Mouse (Mus musculus) heart, postnatal 0 days (tissue): Measurements from ENCODE around the gene Polr2h. TPM values are rescaled to one million over a fixed set of nuclear protein-coding genes. Genes with fewer than 3 reads are reported as not detected.

Experiments
- ATAC-seq: fragments of 200-750 bp; cut with Nextera tagmentation; 2 replicates; pipeline ENCODE4 v1.8.0; 2017; ENCODE audit warnings: low read depth, moderate number of reproducible peaks, moderate library complexity; ENCODE audit not compliant: insufficient read depth
- DNase-seq: peaks from one replicate; pipeline ENCODE4 v3.0.0-alpha.2; 2016; ENCODE audit warnings: low spot score
- H3K27ac ChIP-seq: fragments of 300-500 bp; sonication (generic); 2 replicates; pipeline ENCODE4 v1.5.1; 2014; ENCODE audit warnings: low read depth, mild to moderate bottlenecking
- H3K27me3 ChIP-seq: fragments of 300-500 bp; sonication (generic); 2 replicates; pipeline ENCODE4 v1.6.1; 2014; ENCODE audit warnings: low read length, mixed read lengths; ENCODE audit not compliant: control insufficient read depth, insufficient read depth
- H3K36me3 ChIP-seq: fragments of 300-500 bp; sonication (generic); replicated peaks from 2 replicates; pipeline ENCODE4 v1.6.1; 2014; ENCODE audit warnings: low read length, mixed read lengths; ENCODE audit not compliant: control insufficient read depth, insufficient read depth
- H3K4me1 ChIP-seq: fragments of 300-500 bp; sonication (generic); 2 replicates; pipeline ENCODE4 v1.6.1; 2014; ENCODE audit warnings: antibody characterized with exemption; ENCODE audit not compliant: control insufficient read depth, insufficient read depth
- H3K4me2 ChIP-seq: fragments of 300-500 bp; sonication (generic); 2 replicates; pipeline ENCODE4 v1.6.1; 2014; ENCODE audit warnings: low read depth, mild to moderate bottlenecking, low read length, moderate library complexity
- H3K4me3 ChIP-seq: fragments of 300-500 bp; sonication (generic); 2 replicates; pipeline ENCODE4 v1.5.1; 2014; ENCODE audit warnings: low read depth, low read length
- H3K9ac ChIP-seq: fragments of 300-500 bp; sonication (generic); replicated peaks from 2 replicates; pipeline ENCODE4 v1.6.1; 2014; ENCODE audit warnings: low read depth, low read length, mixed read lengths
- H3K9me3 ChIP-seq: fragments of 300-500 bp; sonication (generic); replicated peaks from 2 replicates; pipeline ENCODE4 v1.6.1; 2016; ENCODE audit warnings: low read length; ENCODE audit not compliant: control insufficient read depth
- CTCF ChIP-seq: IDR thresholded peaks from 2 replicates; pipeline ENCODE4 v1.5.1; 2016; ENCODE audit warnings: antibody characterized with exemption, control low read depth, low read depth
- EP300 ChIP-seq: IDR thresholded peaks from 2 replicates; pipeline ENCODE4 v1.6.1; 2016; ENCODE audit warnings: antibody characterized with exemption, low read depth
- WGBS: fragments of 180-500 bp; shearing (Covaris S2); extraction: QIAGEN DNeasy Blood & Tissue Kit; methylation state at CpG from one replicate; pipeline ENCODE4 v1.1.7; 2014; 5-methylcytosine and 5-hydroxymethylcytosine counted together
- polyA plus RNA-seq: library from polyadenylated mRNA; unstranded; fragments of >200 nt; fragmentation: Nextera tagmentation; extraction: Ambion mirVana; gene quantifications from 2 replicates; pipeline ENCODE4 v1.2.1, GENCODE M21; 2015
- total RNA-seq: library from RNA; depleted of rRNA; stranded (reverse); fragments of >200 nt; gene quantifications from 2 replicates; pipeline ENCODE4 v1.2.3, GENCODE M21; 2014; ENCODE audit warnings: low replicate concordance

Gene Polr2h
- total and polyA plus RNA-seq, 2 experiments from 2014 or later = 8.6 to 35.7 TPM

- ATAC-seq = no peak
- no peak for DNase-seq
- H3K9me3 ChIP-seq = no peaks in the 10 kb centered on the region
- WGBS = 82% methylated on average over 9 of the region's 9 CpGs
- H3K4me3 ChIP-seq = no peak overlapping the region
- H3K36me3 ChIP-seq = no peaks in the 10 kb centered on the region; the same call in 1 of the 2 replicates
- no peak overlapping the region for H3K27ac ChIP-seq
- H3K27me3 ChIP-seq = no peaks in the 10 kb centered on the region
- TF ChIP-seq CTCF (no peak), EP300 (no peak)
- H3K4me1 ChIP-seq = 0 out of 2 replicates have a peak, but pooled peaks cover 9% of the 10 kb centered on the region
- no peak overlapping the region for H3K4me2 ChIP-seq
- H3K9ac ChIP-seq = no peak overlapping the region
Measured at GRCm38 (mm10) chr16:20712190-20712589, 5.3 kb upstream of the Polr2h start.

- Histone ChIP-seq H3K9ac (no peak overlapping the region), H3K36me3 (no peaks in the 10 kb centered on the region; the same call in 1 of the 2 replicates), H3K9me3 (no peaks in the 10 kb centered on the region), H3K4me2 (no peak overlapping the region), H3K4me1 (0 out of 2 replicates have a peak, but pooled peaks cover 9% of the 10 kb centered on the region), H3K27me3 (no peaks in the 10 kb centered on the region), H3K27ac (no peak overlapping the region), H3K4me3 (no peak overlapping the region)
- no peak for DNase-seq
- ATAC-seq = no peak
- TF ChIP-seq EP300 (no peak), CTCF (no peak)
- WGBS = 57% methylated on average over 7 of the region's 7 CpGs
Measured at GRCm38 (mm10) chr16:20712889-20713288, 4.6 kb upstream of the Polr2h start.

GRCm38 (mm10) chr16:20714307-20715080, 3.0 kb upstream of the Polr2h start:
- TF ChIP-seq CTCF (no peak), EP300 (no peak)
- ATAC-seq = no peak
- H3K9ac ChIP-seq = no peak overlapping the region

GRCm38 (mm10) chr16:20715161-20715560, 2.3 kb upstream of the Polr2h start:
- 90% methylated on average over 2 of the region's 2 CpGs for WGBS
- H3K36me3 ChIP-seq = no peaks in the 10 kb centered on the region; the same call in none of the 2 replicates
- no peak overlapping the region for H3K9ac ChIP-seq
- peak overlapping the region; percentile 95 for H3K4me2 ChIP-seq
- H3K9me3 ChIP-seq = no peaks in the 10 kb centered on the region
- H3K4me1 ChIP-seq = 0 out of 2 replicates have a peak, but pooled peaks cover 17% of the 10 kb centered on the region
- DNase-seq = no peak
- no peak overlapping the region for H3K27ac ChIP-seq
- no peak for ATAC-seq
- TF ChIP-seq CTCF (no peak), EP300 (no peak)
- H3K27me3 ChIP-seq = no peaks in the 10 kb centered on the region
- peak overlapping the region; percentile 64 for H3K4me3 ChIP-seq

More at GRCm38 (mm10) chr16:20714307-20715080, 3.0 kb upstream of the Polr2h start:
- no peak for DNase-seq
- 66% methylated on average over 11 of the region's 11 CpGs for WGBS
- H3K9me3 ChIP-seq = no peaks in the 10 kb centered on the region
- H3K4me1 ChIP-seq = 0 out of 2 replicates have a peak, but pooled peaks cover 17% of the 10 kb centered on the region
- H3K4me3 ChIP-seq = no peak overlapping the region
- no peaks in the 10 kb centered on the region; the same call in none of the 2 replicates for H3K36me3 ChIP-seq
- no peak overlapping the region for H3K27ac ChIP-seq
- no peak overlapping the region for H3K4me2 ChIP-seq
- no peaks in the 10 kb centered on the region for H3K27me3 ChIP-seq

GRCm38 (mm10) chr16:20715566-20715965, 1.9 kb upstream of the Polr2h start:
- 2% methylated on average over 12 of the region's 12 CpGs for WGBS
- no peak for ATAC-seq

More at GRCm38 (mm10) chr16:20715566-20715965, 1.9 kb upstream of the Polr2h start:
- Histone ChIP-seq H3K4me1 (0 out of 2 replicates have a peak, but pooled peaks cover 17% of the 10 kb centered on the region), H3K4me2 (peak overlapping the region; percentile 95), H3K36me3 (no peaks in the 10 kb centered on the region; the same call in none of the 2 replicates), H3K4me3 (peak overlapping the region; percentile 64), H3K27ac (peak overlapping the region; percentile 94; the same call in 1 of the 2 replicates), H3K9me3 (no peaks in the 10 kb centered on the region), H3K27me3 (no peaks in the 10 kb centered on the region), H3K9ac (peak overlapping the region; percentile 55)
- DNase-seq = no peak
- TF ChIP-seq CTCF = no peak
- no peak for TF ChIP-seq EP300
